Mouse (Mus musculus) E14TG2a.4 (cell line): ENCODE measurements around the gene 4921517D22Rik.

Experiments used
- H3K27me3 ChIP-seq: 2 replicates; pipeline ENCODE4 v1.6.1; 2014; ENCODE audit warnings: low read length, control low read depth; ENCODE audit not compliant: insufficient read depth
- H3K36me3 ChIP-seq: 2 replicates; pipeline ENCODE4 v1.6.1; 2014; ENCODE audit warnings: low read length, control low read depth; ENCODE audit not compliant: insufficient read depth
- H3K4me1 ChIP-seq: replicated peaks from 2 replicates; pipeline ENCODE4 v1.6.1; 2014; ENCODE audit warnings: low read depth, low read length, control low read depth
- H3K4me3 ChIP-seq: replicated peaks from 2 replicates; pipeline ENCODE4 v1.5.1; 2014; ENCODE audit warnings: mild to moderate bottlenecking, low read length
- H3K9me3 ChIP-seq: 2 replicates; pipeline ENCODE4 v1.6.1; 2014; ENCODE audit warnings: low read length, control low read depth
- CTCF ChIP-seq: conservative IDR thresholded peaks from 2 replicates; pipeline ENCODE4 v1.5.1; 2014; ENCODE audit warnings: low read length
- NANOG ChIP-seq: IDR thresholded peaks from 2 replicates; pipeline ENCODE4 v1.6.1; 2014; ENCODE audit warnings: borderline replicate concordance, low read length, mixed read lengths
- POU5F1 ChIP-seq: IDR thresholded peaks from 2 replicates; pipeline ENCODE4 v1.6.1; 2014; ENCODE audit warnings: low read length, borderline replicate concordance

Gene 4921517D22Rik

GRCm38 (mm10) chr13:59657781-59658180, 36.1 kb downstream of the 4921517D22Rik start:
- TF ChIP-seq CTCF (no peak), NANOG (no peak), POU5F1 (no peak)
- H3K27me3 ChIP-seq: no peaks in the 10 kb centered on the region
- peak overlapping the region; percentile 51; the same call in 1 of the 2 replicates for H3K4me3 ChIP-seq
- no peaks in the 10 kb centered on the region; the same call in 1 of the 2 replicates for H3K9me3 ChIP-seq
- H3K4me1 ChIP-seq: peaks cover 99% of the 10 kb centered on the region
- H3K36me3 ChIP-seq: peaks cover 32% of the 10 kb centered on the region

- no peaks in the 10 kb centered on the region for H3K27me3 ChIP-seq
- H3K4me1 ChIP-seq: peaks cover 100% of the 10 kb centered on the region
- no peaks in the 10 kb centered on the region; the same call in 1 of the 2 replicates for H3K9me3 ChIP-seq
- peaks cover 33% of the 10 kb centered on the region for H3K36me3 ChIP-seq
- peak overlapping the region; percentile 63 for H3K4me3 ChIP-seq
- TF ChIP-seq CTCF: no peak
- 0 out of 2 replicates have a peak, but pooled peaks have one; percentile 57 for TF ChIP-seq POU5F1
Measured at GRCm38 (mm10) chr13:59656975-59657388, 36.9 kb downstream of the 4921517D22Rik start.

- TF ChIP-seq CTCF: no peak
- no peak for TF ChIP-seq NANOG
- TF ChIP-seq POU5F1: no peak
- Histone ChIP-seq H3K4me1 (peaks cover 100% of the 10 kb centered on the region), H3K9me3 (no peaks in the 10 kb centered on the region; the same call in 1 of the 2 replicates), H3K27me3 (no peaks in the 10 kb centered on the region), H3K4me3 (peak overlapping the region; percentile 63), H3K36me3 (peaks cover 36% of the 10 kb centered on the region)
Measured at GRCm38 (mm10) chr13:59656316-59656832, 37.5 kb downstream of the 4921517D22Rik start.

DNA sequence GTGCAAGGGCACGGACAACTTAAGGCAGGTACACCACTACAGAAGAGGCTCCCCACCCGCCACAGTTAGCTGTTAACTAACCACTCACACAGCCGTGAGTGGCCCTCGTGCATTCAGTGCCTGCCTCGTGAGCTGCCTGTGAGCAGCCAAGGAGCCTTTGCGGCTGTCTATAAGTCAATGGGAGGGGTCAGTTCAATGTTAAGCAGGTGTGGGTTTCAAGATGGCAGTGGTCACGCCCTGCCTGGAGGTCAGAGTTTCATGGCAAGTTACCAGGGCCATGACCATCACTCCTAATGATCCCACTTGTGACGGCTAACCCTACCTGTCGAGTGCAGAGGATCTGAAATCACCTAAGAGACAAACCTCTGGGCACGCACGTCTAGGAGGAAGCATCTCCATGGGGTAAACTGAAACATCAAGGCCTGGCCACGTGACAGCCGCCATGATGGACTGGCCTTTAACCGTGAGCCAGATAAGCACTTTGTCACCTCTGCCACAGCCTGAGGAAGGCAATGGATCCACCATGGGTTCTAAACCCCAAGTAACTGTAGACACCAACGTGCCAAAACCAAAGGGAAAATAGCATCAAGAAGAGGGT, 38.1 kb downstream of the 4921517D22Rik start:
- peak overlapping the region; percentile 5; the same call in 1 of the 2 replicates for H3K4me3 ChIP-seq
- no peaks in the 10 kb centered on the region for H3K27me3 ChIP-seq
- no peak for TF ChIP-seq CTCF
- no peak for TF ChIP-seq POU5F1
- no peak for TF ChIP-seq NANOG
- H3K36me3 ChIP-seq: peaks cover 41% of the 10 kb centered on the region
- H3K9me3 ChIP-seq: no peaks in the 10 kb centered on the region; the same call in 1 of the 2 replicates
- peaks cover 100% of the 10 kb centered on the region for H3K4me1 ChIP-seq

DNA sequence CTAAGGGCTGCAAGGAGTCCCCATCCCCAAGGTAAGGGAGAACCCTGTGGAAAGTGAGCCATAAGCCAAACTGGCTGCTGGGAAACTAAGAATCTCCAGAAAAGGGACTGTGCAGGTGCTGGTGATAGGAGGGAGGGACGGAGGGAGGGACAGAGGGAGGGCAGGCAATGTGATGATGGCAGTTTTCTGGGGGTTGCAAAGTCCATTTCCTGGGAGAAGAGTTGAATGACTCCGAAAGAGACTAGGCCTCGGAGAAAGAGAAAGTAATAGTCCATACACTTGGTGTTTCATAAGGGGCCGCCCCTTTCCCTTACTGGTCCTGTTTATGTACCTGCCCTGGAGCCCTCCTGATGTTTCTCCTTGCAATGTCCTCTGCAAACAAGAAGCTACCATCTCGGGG, 39.4 kb downstream of the 4921517D22Rik start:
- H3K9me3 ChIP-seq: no peaks in the 10 kb centered on the region; the same call in 1 of the 2 replicates
- H3K4me1 ChIP-seq: peaks cover 100% of the 10 kb centered on the region
- peaks cover 50% of the 10 kb centered on the region for H3K36me3 ChIP-seq
- H3K4me3 ChIP-seq: peak overlapping the region; percentile 35; the same call in 1 of the 2 replicates
- no peaks in the 10 kb centered on the region for H3K27me3 ChIP-seq
- TF ChIP-seq CTCF: no peak

DNA sequence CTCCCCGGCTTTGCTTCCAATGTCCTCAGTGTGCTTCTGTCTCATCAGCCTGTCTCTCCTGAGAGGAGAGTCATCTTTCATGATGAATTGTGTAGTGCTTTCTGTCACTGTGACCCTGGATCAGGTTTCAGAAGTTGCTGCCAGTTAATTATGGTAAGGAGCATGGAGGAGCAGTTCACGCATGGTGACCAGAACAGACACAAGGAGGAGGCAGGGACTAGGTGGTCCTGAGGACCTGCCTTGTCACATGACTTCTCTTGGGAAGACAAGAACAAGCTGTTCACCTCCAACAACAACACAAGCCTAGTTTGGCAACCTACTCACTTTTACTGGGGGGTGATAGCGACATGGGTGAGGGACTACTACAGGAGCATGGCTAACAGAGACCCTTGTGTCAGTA, 40.8 kb downstream of the 4921517D22Rik start:
- Histone ChIP-seq H3K27me3 (no peaks in the 10 kb centered on the region), H3K4me3 (0 out of 2 replicates have a peak overlapping the region, but pooled peaks have one; percentile 10), H3K9me3 (no peaks in the 10 kb centered on the region), H3K36me3 (peaks cover 52% of the 10 kb centered on the region), H3K4me1 (peaks cover 100% of the 10 kb centered on the region)
- no peak for TF ChIP-seq NANOG
- TF ChIP-seq CTCF: no peak
- no peak for TF ChIP-seq POU5F1

GRCm38 (mm10) chr13:59652651-59653050, 41.3 kb downstream of the 4921517D22Rik start:
- Histone ChIP-seq H3K4me1 (peaks cover 100% of the 10 kb centered on the region), H3K9me3 (no peaks in the 10 kb centered on the region), H3K4me3 (no peak overlapping the region), H3K36me3 (peaks cover 56% of the 10 kb centered on the region), H3K27me3 (no peaks in the 10 kb centered on the region)
- TF ChIP-seq CTCF (no peak), NANOG (no peak), POU5F1 (no peak)

DNA sequence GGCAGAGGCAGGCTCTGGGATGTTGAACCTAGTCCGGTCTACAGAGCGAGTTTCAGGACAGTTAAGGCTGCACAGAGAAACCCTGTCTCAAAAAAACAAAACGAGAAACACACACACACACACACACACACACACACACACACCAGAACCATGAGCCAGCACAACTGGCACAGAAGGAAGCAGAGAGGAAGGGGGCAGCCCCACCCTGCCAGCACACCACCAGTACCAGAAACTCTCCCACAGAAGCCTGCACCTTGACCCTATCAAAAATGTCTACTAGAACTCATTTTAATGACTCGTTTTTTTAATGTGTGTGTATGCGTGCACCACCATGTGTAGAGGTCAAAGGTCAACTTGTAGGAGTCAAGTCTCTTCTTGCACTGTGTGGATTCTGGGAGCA, 44.1 kb downstream of the 4921517D22Rik start:
- Histone ChIP-seq H3K4me1 (peaks cover 100% of the 10 kb centered on the region), H3K27me3 (no peaks in the 10 kb centered on the region), H3K36me3 (peaks cover 66% of the 10 kb centered on the region), H3K9me3 (no peaks in the 10 kb centered on the region), H3K4me3 (no peak overlapping the region)
- TF ChIP-seq CTCF (no peak), POU5F1 (no peak), NANOG (no peak)
